Mouse (Mus musculus): ENCODE data around the gene Npas1. TPM values are rescaled to one million over a fixed set of nuclear protein-coding genes. Genes with fewer than 3 reads are reported as not detected.

Npas1 gene
- total and polyA plus RNA-seq, 3 experiments = 0.05 TPM; not detected in 2

DNA sequence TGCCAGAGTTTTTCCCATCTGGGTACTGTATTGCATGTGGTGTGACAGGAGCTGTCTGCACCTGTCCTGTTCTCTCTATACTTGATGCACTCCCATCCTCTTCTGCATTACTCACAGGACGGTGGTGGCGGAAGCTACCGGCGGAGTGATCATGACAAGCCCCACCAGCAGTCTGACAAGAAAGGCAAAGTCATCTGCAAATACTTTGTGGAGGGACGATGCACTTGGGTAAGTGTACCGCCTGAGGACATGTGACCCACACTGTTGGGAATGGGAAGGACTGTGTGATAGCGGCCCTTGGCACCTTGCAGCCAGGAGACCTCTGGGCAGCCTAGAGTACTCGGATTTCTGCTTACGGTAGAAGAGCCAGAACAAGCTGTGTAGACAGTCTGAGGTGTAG is 53.8 kb downstream of the Npas1 start:
- Histone ChIP-seq H3K27me3 (ENCODE audit: insufficient read depth, low read length) (no peaks in the 10 kb centered on the region), H3K9me3 (replicated peaks) (no peaks in the 10 kb centered on the region), H3K4me3 (ENCODE audit: low read depth, low read length) (no peak overlapping the region), H3K4me1 (ENCODE audit: insufficient read depth, low read depth, low read length) (peaks cover 8% of the 10 kb centered on the region; the same call in 1 of the 2 replicates), H3K36me3 (replicated peaks) (peaks cover 99% of the 10 kb centered on the region)
- no peak for DNase-seq (ENCODE audit: low spot score)
- TF ChIP-seq POLR2AphosphoS5 (IDR thresholded peaks at IDR 0.05; ENCODE audit: insufficient replicate concordance, low read depth, low read length) (no peak), CTCF (IDR thresholded peaks at IDR 0.05; ENCODE audit: low read depth, low read length) (no peak), GATA2 (IDR thresholded peaks at IDR 0.05; ENCODE audit: borderline replicate concordance, low read depth, low read length) (no peak), GATA1 (IDR thresholded peaks at IDR 0.05; ENCODE audit: borderline replicate concordance, low read length) (no peak), TAL1 (conservative IDR thresholded peaks at IDR 0.05; ENCODE audit: low read depth, low read length) (no peak)
- ATAC-seq (ENCODE audit: extremely low read depth, insufficient number of reproducible peaks, low FRiP score, poor library complexity, severe bottlenecking) = no peak

DNA sequence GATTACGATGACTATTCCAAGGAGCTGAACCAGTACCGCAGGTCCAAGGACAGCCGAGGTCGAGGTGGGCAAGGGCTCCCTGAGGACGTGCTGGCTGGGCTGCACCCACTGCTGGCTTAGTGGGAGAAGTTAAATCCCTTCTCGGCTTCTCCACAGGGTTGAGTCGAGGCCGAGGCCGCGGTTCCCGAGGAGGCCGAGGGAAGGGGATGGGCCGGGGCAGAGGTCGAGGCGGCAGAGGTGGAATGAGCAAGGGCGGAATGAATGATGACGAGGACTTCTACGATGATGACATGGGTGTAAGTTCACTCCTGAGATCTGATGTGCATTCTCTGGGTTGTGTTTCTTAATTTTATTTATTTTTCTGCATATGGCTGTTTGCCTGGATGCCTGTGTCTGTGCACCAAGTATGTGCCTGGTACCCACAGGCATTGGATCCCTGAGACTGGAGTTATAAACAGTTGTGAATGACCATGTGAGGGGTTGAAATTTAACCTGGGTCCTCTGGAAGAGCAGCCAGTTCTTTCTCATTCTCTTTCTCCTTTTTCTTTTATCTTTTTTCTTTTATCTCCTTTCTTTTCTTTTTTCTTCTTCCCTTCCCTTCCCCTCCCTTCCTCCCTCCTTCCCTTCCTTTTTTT is 55.2 kb downstream of the Npas1 start:
- ATAC-seq (ENCODE audit: extremely low read depth, insufficient number of reproducible peaks, low FRiP score, poor library complexity, severe bottlenecking) (no peak), DNase-seq (ENCODE audit: low spot score) (no peak)
- no peak for TF ChIP-seq GATA2 (IDR thresholded peaks at IDR 0.05; ENCODE audit: borderline replicate concordance, low read depth, low read length)
- TF ChIP-seq GATA1 (IDR thresholded peaks at IDR 0.05; ENCODE audit: borderline replicate concordance, low read length) = no peak
- TF ChIP-seq POLR2AphosphoS5 (IDR thresholded peaks at IDR 0.05; ENCODE audit: insufficient replicate concordance, low read depth, low read length) = no peak
- TF ChIP-seq CTCF (IDR thresholded peaks at IDR 0.05; ENCODE audit: low read depth, low read length) = no peak
- no peak for TF ChIP-seq TAL1 (conservative IDR thresholded peaks at IDR 0.05; ENCODE audit: low read depth, low read length)
- Histone ChIP-seq H3K4me1 (ENCODE audit: insufficient read depth, low read depth, low read length) (peaks cover 10% of the 10 kb centered on the region; the same call in 1 of the 2 replicates), H3K36me3 (replicated peaks) (peaks cover 98% of the 10 kb centered on the region), H3K9me3 (replicated peaks) (no peaks in the 10 kb centered on the region), H3K4me3 (ENCODE audit: low read depth, low read length) (no peak overlapping the region), H3K27me3 (ENCODE audit: insufficient read depth, low read length) (no peaks in the 10 kb centered on the region)

DNA sequence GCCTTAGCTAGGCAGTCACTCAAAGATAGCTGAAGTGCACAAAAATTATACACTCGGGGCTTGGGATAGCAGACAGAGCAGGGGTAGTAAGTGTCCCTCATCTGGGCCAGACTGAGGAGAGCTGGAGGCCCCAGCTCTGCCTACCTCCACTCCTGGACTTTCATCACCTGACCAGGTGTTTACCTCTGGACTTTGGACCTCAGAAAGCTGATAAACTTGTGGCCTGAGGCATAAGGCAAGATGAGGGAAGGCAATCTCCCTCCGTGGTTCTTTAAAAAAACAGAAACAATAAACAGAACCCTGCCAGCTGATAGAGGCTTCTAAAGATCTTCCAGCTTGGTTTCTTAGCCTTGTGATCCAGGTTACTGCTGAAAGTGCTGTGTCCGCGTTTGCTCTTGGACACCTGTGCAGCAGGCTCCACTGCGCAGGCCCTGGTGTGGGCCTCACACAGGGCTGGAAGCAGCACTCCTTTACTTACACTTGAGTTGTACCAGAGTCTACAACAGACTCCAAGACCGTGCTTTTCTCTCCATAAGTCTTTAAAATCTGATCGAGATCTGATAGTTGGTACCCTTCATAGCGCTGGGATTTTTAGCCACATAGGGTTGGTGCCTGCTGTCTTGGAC is 56.9 kb downstream of the Npas1 start:
- ATAC-seq (ENCODE audit: extremely low read depth, insufficient number of reproducible peaks, low FRiP score, poor library complexity, severe bottlenecking) (no peak), DNase-seq (ENCODE audit: low spot score) (no peak)
- no peaks in the 10 kb centered on the region for H3K9me3 ChIP-seq (replicated peaks)
- peaks cover 20% of the 10 kb centered on the region for H3K4me1 ChIP-seq (ENCODE audit: insufficient read depth, low read depth, low read length)
- H3K36me3 ChIP-seq (replicated peaks) = peaks cover 98% of the 10 kb centered on the region
- no peak overlapping the region for H3K4me3 ChIP-seq (ENCODE audit: low read depth, low read length)
- TF ChIP-seq GATA2 (IDR thresholded peaks at IDR 0.05; ENCODE audit: borderline replicate concordance, low read depth, low read length) = no peak
- TF ChIP-seq POLR2AphosphoS5 (IDR thresholded peaks at IDR 0.05; ENCODE audit: insufficient replicate concordance, low read depth, low read length) = no peak
- no peaks in the 10 kb centered on the region for H3K27me3 ChIP-seq (ENCODE audit: insufficient read depth, low read length)

DNA sequence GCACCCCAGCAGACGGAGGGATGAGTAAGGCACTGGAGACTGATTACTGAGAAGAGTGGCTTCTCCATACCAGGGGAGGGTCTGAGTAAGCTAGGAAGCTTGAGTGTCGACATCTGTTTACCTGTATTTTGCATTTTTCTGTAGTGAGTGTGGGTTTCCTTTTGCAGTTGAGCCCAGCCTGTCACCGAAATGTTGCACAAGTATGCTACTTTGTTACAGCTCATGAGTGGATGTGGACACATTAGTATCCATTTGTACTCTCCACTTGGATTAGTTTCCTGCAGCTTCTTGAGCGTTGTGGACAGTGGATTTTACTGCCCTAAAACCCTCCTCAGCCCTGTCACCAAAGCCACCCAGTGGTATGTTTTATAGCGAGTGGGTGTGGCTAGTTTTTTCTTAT is 58.8 kb downstream of the Npas1 start:
- Histone ChIP-seq H3K36me3 (replicated peaks) (peaks cover 98% of the 10 kb centered on the region), H3K27me3 (ENCODE audit: insufficient read depth, low read length) (no peaks in the 10 kb centered on the region), H3K4me1 (ENCODE audit: insufficient read depth, low read depth, low read length) (peaks cover 36% of the 10 kb centered on the region), H3K9me3 (replicated peaks) (no peaks in the 10 kb centered on the region), H3K4me3 (ENCODE audit: low read depth, low read length) (no peak overlapping the region)
- ATAC-seq (ENCODE audit: extremely low read depth, insufficient number of reproducible peaks, low FRiP score, poor library complexity, severe bottlenecking) = no peak
- no peak for DNase-seq (ENCODE audit: low spot score)
- TF ChIP-seq TAL1 (conservative IDR thresholded peaks at IDR 0.05; ENCODE audit: low read depth, low read length) (no peak), GATA2 (IDR thresholded peaks at IDR 0.05; ENCODE audit: borderline replicate concordance, low read depth, low read length) (no peak), POLR2AphosphoS5 (IDR thresholded peaks at IDR 0.05; ENCODE audit: insufficient replicate concordance, low read depth, low read length) (no peak), CTCF (IDR thresholded peaks at IDR 0.05; ENCODE audit: low read depth, low read length) (no peak), GATA1 (IDR thresholded peaks at IDR 0.05; ENCODE audit: borderline replicate concordance, low read length) (no peak)

DNA sequence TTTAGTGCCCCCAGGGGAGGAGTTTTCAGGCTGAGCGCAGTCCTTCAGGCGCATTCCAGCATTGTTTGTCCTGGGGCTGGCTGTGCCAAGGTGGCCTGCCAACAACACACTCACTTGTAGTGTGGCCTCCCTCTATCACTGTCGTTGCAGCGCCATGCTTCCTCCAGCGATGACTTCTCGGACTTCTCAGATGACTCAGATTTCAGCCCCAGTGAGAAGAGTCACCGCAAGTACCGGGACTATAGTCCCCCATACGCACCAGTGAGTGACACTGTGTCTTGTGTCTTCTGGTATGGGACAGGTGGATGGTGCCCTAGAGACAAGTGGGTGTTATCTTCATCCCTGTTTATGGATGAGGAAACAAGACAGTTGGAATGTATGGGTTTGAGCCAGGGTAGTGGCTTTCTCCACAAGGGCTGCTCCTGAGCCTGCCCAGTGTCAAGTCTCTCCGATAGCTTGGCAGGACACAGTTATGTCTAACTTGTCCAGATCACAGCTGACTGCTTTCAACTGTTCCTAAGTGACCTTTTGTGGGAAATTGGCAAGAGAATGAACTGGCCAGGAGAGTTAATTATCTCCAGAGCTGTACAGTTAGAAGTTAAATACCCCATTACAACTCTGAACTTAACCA is 60.3 kb downstream of the Npas1 start:
- H3K4me3 ChIP-seq (ENCODE audit: low read depth, low read length) = no peak overlapping the region
- H3K27me3 ChIP-seq (ENCODE audit: insufficient read depth, low read length) = no peaks in the 10 kb centered on the region
- H3K9me3 ChIP-seq (replicated peaks) = no peaks in the 10 kb centered on the region
- ATAC-seq (ENCODE audit: extremely low read depth, insufficient number of reproducible peaks, low FRiP score, poor library complexity, severe bottlenecking) (no peak), DNase-seq (ENCODE audit: low spot score) (no peak)
- peaks cover 99% of the 10 kb centered on the region for H3K36me3 ChIP-seq (replicated peaks)
- peaks cover 46% of the 10 kb centered on the region for H3K4me1 ChIP-seq (ENCODE audit: insufficient read depth, low read depth, low read length)
- TF ChIP-seq POLR2AphosphoS5 (IDR thresholded peaks at IDR 0.05; ENCODE audit: insufficient replicate concordance, low read depth, low read length) (no peak), TAL1 (conservative IDR thresholded peaks at IDR 0.05; ENCODE audit: low read depth, low read length) (no peak), CTCF (IDR thresholded peaks at IDR 0.05; ENCODE audit: low read depth, low read length) (no peak), GATA2 (IDR thresholded peaks at IDR 0.05; ENCODE audit: borderline replicate concordance, low read depth, low read length) (no peak), GATA1 (IDR thresholded peaks at IDR 0.05; ENCODE audit: borderline replicate concordance, low read length) (no peak)

DNA sequence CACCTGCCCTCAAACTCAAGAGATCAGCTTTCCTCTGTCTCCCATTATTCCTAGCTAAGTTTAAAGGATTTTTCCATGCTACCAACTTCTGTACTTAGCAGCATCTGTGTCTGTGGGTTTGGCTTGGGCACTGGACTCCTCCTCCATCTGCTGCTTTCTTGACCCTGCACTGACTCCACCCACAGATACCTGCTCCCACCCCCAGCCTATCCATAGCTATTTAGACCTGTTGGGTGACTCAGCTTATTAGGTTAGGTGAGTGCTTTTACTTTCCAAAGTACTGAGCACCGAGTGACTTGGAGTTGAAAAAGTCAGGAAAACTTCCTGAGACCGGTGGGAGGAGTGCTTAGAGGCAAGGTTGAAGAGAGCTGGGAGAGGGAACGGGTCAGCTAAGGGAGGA is 62.1 kb downstream of the Npas1 start:
- Histone ChIP-seq H3K36me3 (replicated peaks) (peaks cover 99% of the 10 kb centered on the region), H3K9me3 (replicated peaks) (no peaks in the 10 kb centered on the region), H3K27me3 (ENCODE audit: insufficient read depth, low read length) (no peaks in the 10 kb centered on the region), H3K4me1 (ENCODE audit: insufficient read depth, low read depth, low read length) (peaks cover 63% of the 10 kb centered on the region), H3K4me3 (ENCODE audit: low read depth, low read length) (no peak overlapping the region)
- DNase-seq (ENCODE audit: low spot score) (no peak), ATAC-seq (ENCODE audit: extremely low read depth, insufficient number of reproducible peaks, low FRiP score, poor library complexity, severe bottlenecking) (no peak)
- TF ChIP-seq GATA2 (IDR thresholded peaks at IDR 0.05; ENCODE audit: borderline replicate concordance, low read depth, low read length) (no peak), TAL1 (conservative IDR thresholded peaks at IDR 0.05; ENCODE audit: low read depth, low read length) (no peak), CTCF (IDR thresholded peaks at IDR 0.05; ENCODE audit: low read depth, low read length) (no peak), POLR2AphosphoS5 (IDR thresholded peaks at IDR 0.05; ENCODE audit: insufficient replicate concordance, low read depth, low read length) (no peak), GATA1 (IDR thresholded peaks at IDR 0.05; ENCODE audit: borderline replicate concordance, low read length) (no peak)

Measured in G1E (cell line).